Mouse (Mus musculus) mesoderm, embryonic 11.5 days (tissue): Measurements from ENCODE around the gene Eid3.

ENCODE experiments used
- DNase-seq: peaks from one replicate; pipeline ENCODE4 v3.0.0-alpha.2; 2012; ENCODE audit warnings: low read depth, low spot score

The Eid3 gene

GRCm38 (mm10) chr10:82860929-82861315 lies 5.5 kb upstream of the Eid3 start:
- DNase-seq: no peak

- no peak for DNase-seq
These were observed 3.2 kb upstream of the Eid3 start for GRCm38 (mm10) chr10:82863106-82863680.

GRCm38 (mm10) chr10:82863827-82864226 lies 2.6 kb upstream of the Eid3 start:
- no peak for DNase-seq

- no peak for DNase-seq
These were observed 406 bp downstream of the Eid3 start for GRCm38 (mm10) chr10:82866832-82867231.

GRCm38 (mm10) chr10:82868418-82869086 lies 2.1 kb downstream of the Eid3 start:
- DNase-seq: no peak

GRCm38 (mm10) chr10:82875446-82875845 lies 9.0 kb downstream of the Eid3 start:
- DNase-seq: no peak

- DNase-seq: peak; percentile 17
These were observed 9.8 kb downstream of the Eid3 start for GRCm38 (mm10) chr10:82876076-82876796.

GRCm38 (mm10) chr10:82887354-82887753 lies 20.9 kb downstream of the Eid3 start:
- no peak for DNase-seq

- DNase-seq: no peak
These were observed 22.1 kb downstream of the Eid3 start for GRCm38 (mm10) chr10:82888576-82888975.

GRCm38 (mm10) chr10:82889447-82889973 lies 23.1 kb downstream of the Eid3 start:
- no peak for DNase-seq

- no peak for DNase-seq
These were observed 24.5 kb downstream of the Eid3 start for GRCm38 (mm10) chr10:82890936-82891335.

- DNase-seq: no peak
These were observed 25.0 kb downstream of the Eid3 start for GRCm38 (mm10) chr10:82891427-82891826.

- no peak for DNase-seq
These were observed 26.1 kb downstream of the Eid3 start for GRCm38 (mm10) chr10:82892442-82893055.

- no peak for DNase-seq
These were observed 27.6 kb downstream of the Eid3 start for GRCm38 (mm10) chr10:82893872-82894650.

GRCm38 (mm10) chr10:82897936-82898335 lies 31.5 kb downstream of the Eid3 start:
- DNase-seq: no peak

- no peak for DNase-seq
These were observed 32.5 kb downstream of the Eid3 start for GRCm38 (mm10) chr10:82898893-82899292.

- no peak for DNase-seq
These were observed 33.5 kb downstream of the Eid3 start for GRCm38 (mm10) chr10:82899810-82900421.

GRCm38 (mm10) chr10:82900546-82900945 lies 34.1 kb downstream of the Eid3 start:
- DNase-seq: peak; percentile 67

- DNase-seq: peak; percentile 81
These were observed 35.0 kb downstream of the Eid3 start for GRCm38 (mm10) chr10:82901436-82901835.

GRCm38 (mm10) chr10:82908526-82908925 lies 42.1 kb downstream of the Eid3 start:
- DNase-seq: no peak

GRCm38 (mm10) chr10:82909382-82909781 lies 43.0 kb downstream of the Eid3 start:
- peak; percentile 77 for DNase-seq
